Mouse (Mus musculus) ES-E14 (cell line): ENCODE measurements around the gene Rpgrip1. TPM values are rescaled to one million over a fixed set of nuclear protein-coding genes. Genes with fewer than 3 reads are reported as not detected.
A peak's percentile ranks its signal among the peaks of the same experiment; 100 is the strongest.

Source experiments
- DNase-seq: peaks from one replicate; pipeline ENCODE4 v3.0.0-alpha.2; 2013; ENCODE audit warnings: low read depth, low spot score
- H3K27ac ChIP-seq: 2 replicates; pipeline ENCODE4 v1.5.1; 2012; ENCODE audit warnings: low read depth, mild to moderate bottlenecking, low read length, moderate library complexity, mixed read lengths; ENCODE audit not compliant: poor library complexity, insufficient read depth, severe bottlenecking
- H3K36me3 ChIP-seq: 2 replicates; pipeline ENCODE4 v1.6.1; 2012; ENCODE audit warnings: mild to moderate bottlenecking, low read length, moderate library complexity, mixed read lengths; ENCODE audit not compliant: control insufficient read depth, poor library complexity, insufficient read depth, severe bottlenecking
- H3K4me1 ChIP-seq, 2 experiments: fragments of 150-350 bp in 1 of 2; sonication (generic) in 1 of 2; 2 replicates each; pipeline ENCODE4 v1.6.1; 2012; ENCODE audit warnings: low read length in 2 of 2, mild to moderate bottlenecking in 1 of 2, mixed read lengths in 1 of 2; ENCODE audit not compliant: control insufficient read depth in 2 of 2, insufficient read depth in 2 of 2, poor library complexity in 1 of 2
- H3K4me3 ChIP-seq, 2 experiments: fragments of 150-350 bp in 1 of 2; sonication (generic) in 1 of 2; 2 replicates each; pipeline ENCODE4 v1.5.1; 2012; ENCODE audit warnings: low read length in 2 of 2, low read depth in 1 of 2, mild to moderate bottlenecking in 1 of 2, mixed read lengths in 1 of 2; ENCODE audit not compliant: insufficient read depth in 1 of 2, poor library complexity in 1 of 2, severe bottlenecking in 1 of 2
- H3K9ac ChIP-seq: 2 replicates; pipeline ENCODE4 v1.6.1; 2012; ENCODE audit warnings: low read depth, mild to moderate bottlenecking, low read length, mixed read lengths; ENCODE audit not compliant: poor library complexity, insufficient read depth, severe bottlenecking
- H3K9me3 ChIP-seq: fragments of 150-350 bp; sonication (generic); 2 replicates; pipeline ENCODE4 v1.6.1; 2012; ENCODE audit warnings: low read depth, mild to moderate bottlenecking, low read length; ENCODE audit not compliant: control insufficient read depth, insufficient read depth
- CHD2 ChIP-seq: IDR thresholded peaks from 2 replicates; pipeline ENCODE4 v1.6.1; 2014; ENCODE audit warnings: mild to moderate bottlenecking, low read depth, low read length, inconsistent platforms
- HCFC1 ChIP-seq: IDR thresholded peaks from 2 replicates; pipeline ENCODE4 v1.6.1; 2012; ENCODE audit warnings: low read length, inconsistent platforms, borderline replicate concordance; ENCODE audit not compliant: insufficient read depth
- MAFK ChIP-seq: IDR thresholded peaks from 2 replicates; pipeline ENCODE4 v1.6.1; 2014; ENCODE audit warnings: mild to moderate bottlenecking, low read depth, low read length, inconsistent platforms; ENCODE audit not compliant: insufficient read depth
- ZC3H11A ChIP-seq: IDR thresholded peaks from 2 replicates; pipeline ENCODE4 v1.6.1; 2012; ENCODE audit warnings: low read depth, mild to moderate bottlenecking, inconsistent platforms, low read length, borderline replicate concordance
- ZNF384 ChIP-seq: IDR thresholded peaks from 2 replicates; pipeline ENCODE4 v1.6.1; 2012; ENCODE audit warnings: low read depth, low read length, inconsistent platforms
- in situ Hi-C, 2 experiments: fragments of 600-800 bp; cut with MboI; formaldehyde crosslinking; loops; one replicate each; pipeline ENCODE4 v1.15.1; 2025; ENCODE audit warnings: low sequenced_read_pairs in 2 of 2, inconsistent platforms in 1 of 2; ENCODE audit not compliant: unreplicated experiment in 2 of 2
- total RNA-seq: library from RNA; depleted of rRNA; stranded (reverse); fragments of 300-350 nt; gene quantifications from 2 replicates; pipeline ENCODE4 v1.2.3, GENCODE M21; 2012

Rpgrip1 gene
- total RNA-seq, 1 experiment, result 3.3 TPM

DNA sequence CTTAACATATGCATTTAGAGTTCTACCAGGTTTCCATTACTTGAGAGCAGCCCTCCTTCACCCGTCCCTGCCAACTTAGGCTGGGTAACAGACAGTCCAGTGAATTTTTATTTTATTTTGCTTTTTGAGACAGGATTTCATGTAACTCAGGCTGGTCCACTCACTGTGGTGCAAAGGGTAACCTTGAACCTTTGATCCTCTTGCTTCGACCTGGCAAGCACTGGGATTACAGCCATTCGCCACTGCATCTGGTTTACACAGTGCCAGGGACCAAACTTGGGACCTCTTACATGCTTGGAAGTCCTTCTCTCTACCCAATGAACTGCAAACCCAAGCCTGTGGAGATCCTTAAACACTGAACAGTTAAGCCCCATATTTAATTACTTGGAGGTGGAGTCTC lies 14.1 kb downstream of the Rpgrip1 start:
- in situ Hi-C loops, result no loop called here
- Histone ChIP-seq H3K4me3 (no peak overlapping the region), H3K4me1 (peaks cover 0 to 5% of the 10 kb centered on the region in 2 experiments; a peak in 3 of 4 replicates), H3K9me3 (no peaks in the 10 kb centered on the region), H3K9ac (no peak overlapping the region), H3K36me3 (no peaks in the 10 kb centered on the region; the same call in 1 of the 2 replicates), H3K27ac (no peak overlapping the region)
- no peak for TF ChIP-seq CHD2
- TF ChIP-seq MAFK, result no peak
- no peak for TF ChIP-seq ZC3H11A
- no peak for TF ChIP-seq ZNF384
- TF ChIP-seq HCFC1, result no peak
- no peak for DNase-seq

GRCm38 (mm10) chr14:52133584-52133983 lies 23.1 kb downstream of the Rpgrip1 start:
- Histone ChIP-seq H3K9ac (no peak overlapping the region), H3K27ac (no peak overlapping the region), H3K4me3 (no peak overlapping the region), H3K36me3 (no peaks in the 10 kb centered on the region), H3K9me3 (no peaks in the 10 kb centered on the region), H3K4me1 (no peaks in the 10 kb centered on the region)
- TF ChIP-seq ZNF384 (no peak), HCFC1 (no peak), ZC3H11A (no peak), MAFK (no peak), CHD2 (no peak)
- in situ Hi-C loops, result no loop called here
- DNase-seq, result no peak

GRCm38 (mm10) chr14:52140577-52141444 lies 30.3 kb downstream of the Rpgrip1 start:
- no peak overlapping the region for H3K27ac ChIP-seq
- DNase-seq, result no peak
- TF ChIP-seq CHD2, result no peak
- no peak for TF ChIP-seq ZNF384
- TF ChIP-seq ZC3H11A, result no peak
- no peak for TF ChIP-seq HCFC1
- no peak for TF ChIP-seq MAFK
- peaks cover 3 to 5% of the 10 kb centered on the region in 2 experiments; a peak in 2 of 4 replicates for H3K4me1 ChIP-seq
- peak overlapping the region; percentile 16; the same call in 1 of the 2 replicates for H3K9ac ChIP-seq
- peak overlapping the region in 1 of 2 experiments; percentile 10; a peak in 1 of 4 replicates for H3K4me3 ChIP-seq
- H3K9me3 ChIP-seq, result no peaks in the 10 kb centered on the region
- H3K36me3 ChIP-seq, result no peaks in the 10 kb centered on the region
- in situ Hi-C loops, result no loop called here

- no peaks in the 10 kb centered on the region for H3K36me3 ChIP-seq
- no peaks in the 10 kb centered on the region for H3K9me3 ChIP-seq
- no peak for DNase-seq
- peaks cover 3 to 5% of the 10 kb centered on the region in 2 experiments; a peak in 2 of 4 replicates for H3K4me1 ChIP-seq
- H3K9ac ChIP-seq, result no peak overlapping the region; the same call in 1 of the 2 replicates
- peak overlapping the region in 1 of 2 experiments; percentile 10; a peak in 1 of 4 replicates for H3K4me3 ChIP-seq
- no peak overlapping the region for H3K27ac ChIP-seq
- TF ChIP-seq HCFC1 (no peak), MAFK (no peak), ZC3H11A (no peak), ZNF384 (no peak), CHD2 (no peak)
- in situ Hi-C loops, result no loop called here
These were observed 31.1 kb downstream of the Rpgrip1 start for GRCm38 (mm10) chr14:52141445-52142127.
